Mouse (Mus musculus): ENCODE results near the gene Srpx. TPM values are rescaled to one million over a fixed set of nuclear protein-coding genes. Genes with fewer than 3 reads are reported as not detected.

The Srpx gene
- 1 to 10 TPM; 2.4 to 3.2 TPM for total RNA-seq (2021)
- long read RNA-seq, experiment 1, partial matches to known transcripts: 2 of 6 reads
- long read RNA-seq, experiment 1, other reads (novel, unspliced or antisense): 0 of 6 reads
- long read RNA-seq, experiment 2: 0 reads

GRCm38 (mm10) chrX:10117065-10117719, at the start of gene Srpx:
Gene Srpx (minus strand): TSS chrX:10117709.
- DNase-seq (ENCODE audit: low spot score): no peak

GRCm38 (mm10) chrX:10152390-10152789, 34.9 kb upstream of the Srpx start:
- no peak for DNase-seq (ENCODE audit: low spot score)

GRCm38 (mm10) chrX:10115780-10116179, 1.7 kb downstream of the Srpx start:
- DNase-seq (ENCODE audit: low spot score): no peak

GRCm38 (mm10) chrX:10110736-10111135, 6.8 kb downstream of the Srpx start:
- DNase-seq (ENCODE audit: low spot score): no peak

GRCm38 (mm10) chrX:10108558-10108957, 9.0 kb downstream of the Srpx start:
- DNase-seq (ENCODE audit: low spot score): no peak

GRCm38 (mm10) chrX:10105475-10105874, 12.0 kb downstream of the Srpx start:
- no peak for DNase-seq (ENCODE audit: low spot score)

- DNase-seq (ENCODE audit: low spot score): no peak
These were observed 14.8 kb downstream of the Srpx start for GRCm38 (mm10) chrX:10102739-10103138.

- DNase-seq (ENCODE audit: low spot score): no peak
These were observed 21.7 kb downstream of the Srpx start for GRCm38 (mm10) chrX:10095797-10096196.

GRCm38 (mm10) chrX:10080385-10080784, 37.1 kb downstream of the Srpx start:
- DNase-seq (ENCODE audit: low spot score): no peak

- DNase-seq (ENCODE audit: low spot score): no peak
These were observed 37.5 kb downstream of the Srpx start for GRCm38 (mm10) chrX:10079981-10080380.

GRCm38 (mm10) chrX:10073966-10074365, 43.5 kb downstream of the Srpx start:
- no peak for DNase-seq (ENCODE audit: low spot score)

- no peak for DNase-seq (ENCODE audit: low spot score)
These were observed 46.0 kb downstream of the Srpx start for GRCm38 (mm10) chrX:10071529-10071928.

GRCm38 (mm10) chrX:10070689-10071088, 46.8 kb downstream of the Srpx start:
- DNase-seq (ENCODE audit: low spot score): peak; percentile 2

GRCm38 (mm10) chrX:10069405-10069804, 48.1 kb downstream of the Srpx start:
- no peak for DNase-seq (ENCODE audit: low spot score)

GRCm38 (mm10) chrX:10063781-10064180, 53.7 kb downstream of the Srpx start:
- DNase-seq (ENCODE audit: low spot score): peak; percentile 20

GRCm38 (mm10) chrX:10063361-10063760, 54.1 kb downstream of the Srpx start:
- peak; percentile 3 for DNase-seq (ENCODE audit: low spot score)

- peak; percentile 37 for DNase-seq (ENCODE audit: low spot score)
These were observed 55.3 kb downstream of the Srpx start for GRCm38 (mm10) chrX:10062201-10062600.

GRCm38 (mm10) chrX:10034666-10035065, 82.8 kb downstream of the Srpx start:
- no peak for DNase-seq (ENCODE audit: low spot score)

GRCm38 (mm10) chrX:10010202-10010601, 107.3 kb downstream of the Srpx start:
- no peak for DNase-seq (ENCODE audit: low spot score)

GRCm38 (mm10) chrX:10007675-10008270, 109.7 kb downstream of the Srpx start:
- DNase-seq (ENCODE audit: low spot score): no peak

GRCm38 (mm10) chrX:10005946-10006345, 111.6 kb downstream of the Srpx start:
- DNase-seq (ENCODE audit: low spot score): no peak

- DNase-seq (ENCODE audit: low spot score): no peak
These were observed 116.8 kb downstream of the Srpx start for GRCm38 (mm10) chrX:10000718-10001117.

All from gastrocnemius, adult 18-20 months (tissue).